Mouse (Mus musculus): ENCODE measurements around the gene Adamts8. TPM values are rescaled to one million over a fixed set of nuclear protein-coding genes. Genes with fewer than 3 reads are reported as not detected.

Adamts8 gene
- 10.5 and 10.7 TPM in 2 replicates for polyA plus RNA-seq (2015; fragmentation: Nextera tagmentation; extraction: Ambion mirVana)

- H3K4me2 ChIP-seq (replicated peaks; ENCODE audit: low read depth, low read length) = peak within 1 kb of the TSS; percentile 88
- no peak for DNase-seq (ENCODE audit: low spot score)
- no peaks in the 10 kb centered on the region for H3K36me3 ChIP-seq (ENCODE audit: insufficient read depth, low read length)
- H3K9ac ChIP-seq (replicated peaks; ENCODE audit: low read depth) = no peak within 1 kb of the TSS; the same call in 1 of the 2 replicates
- peak; percentile 71 for ATAC-seq
- peak; percentile 61 for TF ChIP-seq CTCF (IDR thresholded peaks at IDR 0.05)
- TF ChIP-seq EP300 (IDR thresholded peaks at IDR 0.05) = no peak
- H3K4me3 ChIP-seq (ENCODE audit: low read depth, low read length) = peak within 1 kb of the TSS; percentile 47
- H3K4me1 ChIP-seq (ENCODE audit: insufficient read depth, low read depth, low read length) = peaks cover 7% of the 10 kb centered on the region; the same call in 1 of the 2 replicates
- peaks cover 48% of the 10 kb centered on the region for H3K27me3 ChIP-seq (replicated peaks; ENCODE audit: insufficient read depth, low read length)
- no peak within 1 kb of the TSS for H3K27ac ChIP-seq (ENCODE audit: low read length)
- 1% methylated on average over 89 of the region's 96 CpGs for WGBS
- H3K9me3 ChIP-seq (ENCODE audit: low read length) = no peaks in the 10 kb centered on the region
Measured at GRCm38 (mm10) chr9:30942512-30943313, at the start of gene Adamts8. Adamts8 (plus strand) TSS chr9:30942562.

- Histone ChIP-seq H3K27me3 (replicated peaks; ENCODE audit: insufficient read depth, low read length) (no peaks in the 10 kb centered on the region), H3K9me3 (ENCODE audit: low read length) (no peaks in the 10 kb centered on the region), H3K4me2 (replicated peaks; ENCODE audit: low read depth, low read length) (no peak overlapping the region), H3K4me1 (ENCODE audit: insufficient read depth, low read depth, low read length) (no peaks in the 10 kb centered on the region), H3K4me3 (ENCODE audit: low read depth, low read length) (no peak overlapping the region), H3K27ac (ENCODE audit: low read length) (no peak overlapping the region), H3K9ac (replicated peaks; ENCODE audit: low read depth) (no peak overlapping the region), H3K36me3 (ENCODE audit: insufficient read depth, low read length) (no peaks in the 10 kb centered on the region)
- DNase-seq (ENCODE audit: low spot score) = no peak
- ATAC-seq = no peak
- 76% methylated on average over 3 of the region's 3 CpGs for WGBS
- TF ChIP-seq EP300 (IDR thresholded peaks at IDR 0.05) (no peak), CTCF (IDR thresholded peaks at IDR 0.05) (no peak)
Measured at GRCm38 (mm10) chr9:30895618-30896017, 46.7 kb upstream of the Adamts8 start.

- Histone ChIP-seq H3K9ac (replicated peaks; ENCODE audit: low read depth) (no peak overlapping the region), H3K4me1 (ENCODE audit: insufficient read depth, low read depth, low read length) (no peaks in the 10 kb centered on the region), H3K9me3 (ENCODE audit: low read length) (no peaks in the 10 kb centered on the region), H3K4me2 (replicated peaks; ENCODE audit: low read depth, low read length) (no peak overlapping the region), H3K27me3 (replicated peaks; ENCODE audit: insufficient read depth, low read length) (no peaks in the 10 kb centered on the region), H3K27ac (ENCODE audit: low read length) (no peak overlapping the region), H3K36me3 (ENCODE audit: insufficient read depth, low read length) (no peaks in the 10 kb centered on the region), H3K4me3 (ENCODE audit: low read depth, low read length) (no peak overlapping the region)
- no peak for TF ChIP-seq CTCF (IDR thresholded peaks at IDR 0.05)
- no peak for TF ChIP-seq EP300 (IDR thresholded peaks at IDR 0.05)
- 44% methylated on average over 5 of the region's 5 CpGs for WGBS
- peak; percentile 67 for DNase-seq (ENCODE audit: low spot score)
- peak; percentile 78 for ATAC-seq
Measured at GRCm38 (mm10) chr9:30896752-30897151, 45.6 kb upstream of the Adamts8 start.

GRCm38 (mm10) chr9:30897169-30897568 is 45.2 kb upstream of the Adamts8 start:
- H3K4me3 ChIP-seq (ENCODE audit: low read depth, low read length) = no peak overlapping the region
- H3K27ac ChIP-seq (ENCODE audit: low read length) = 0 out of 2 replicates have a peak overlapping the region, but pooled peaks have one; percentile 32
- H3K9ac ChIP-seq (replicated peaks; ENCODE audit: low read depth) = no peak overlapping the region
- ATAC-seq (peak; percentile 22), DNase-seq (ENCODE audit: low spot score) (peak; percentile 21)
- no peak overlapping the region for H3K4me2 ChIP-seq (replicated peaks; ENCODE audit: low read depth, low read length)
- no peaks in the 10 kb centered on the region for H3K4me1 ChIP-seq (ENCODE audit: insufficient read depth, low read depth, low read length)
- H3K9me3 ChIP-seq (ENCODE audit: low read length) = no peaks in the 10 kb centered on the region
- H3K27me3 ChIP-seq (replicated peaks; ENCODE audit: insufficient read depth, low read length) = no peaks in the 10 kb centered on the region
- 52% methylated on average over 2 of the region's 2 CpGs for WGBS
- no peaks in the 10 kb centered on the region for H3K36me3 ChIP-seq (ENCODE audit: insufficient read depth, low read length)
- no peak for TF ChIP-seq CTCF (IDR thresholded peaks at IDR 0.05)
- TF ChIP-seq EP300 (IDR thresholded peaks at IDR 0.05) = no peak

GRCm38 (mm10) chr9:30902152-30902551 is 40.2 kb upstream of the Adamts8 start:
- Histone ChIP-seq H3K4me2 (replicated peaks; ENCODE audit: low read depth, low read length) (no peak overlapping the region), H3K4me3 (ENCODE audit: low read depth, low read length) (no peak overlapping the region), H3K9me3 (ENCODE audit: low read length) (no peaks in the 10 kb centered on the region), H3K27me3 (replicated peaks; ENCODE audit: insufficient read depth, low read length) (no peaks in the 10 kb centered on the region), H3K36me3 (ENCODE audit: insufficient read depth, low read length) (peaks cover 6% of the 10 kb centered on the region; the same call in 1 of the 2 replicates), H3K27ac (ENCODE audit: low read length) (no peak overlapping the region), H3K9ac (replicated peaks; ENCODE audit: low read depth) (no peak overlapping the region), H3K4me1 (ENCODE audit: insufficient read depth, low read depth, low read length) (no peaks in the 10 kb centered on the region)
- WGBS = 88% methylated on average over 19 of the region's 19 CpGs
- no peak for TF ChIP-seq EP300 (IDR thresholded peaks at IDR 0.05)
- TF ChIP-seq CTCF (IDR thresholded peaks at IDR 0.05) = no peak
- DNase-seq (ENCODE audit: low spot score) (no peak), ATAC-seq (no peak)

- Histone ChIP-seq H3K9me3 (ENCODE audit: low read length) (no peaks in the 10 kb centered on the region), H3K36me3 (ENCODE audit: insufficient read depth, low read length) (peaks cover 6% of the 10 kb centered on the region; the same call in 1 of the 2 replicates), H3K27me3 (replicated peaks; ENCODE audit: insufficient read depth, low read length) (no peaks in the 10 kb centered on the region), H3K4me3 (ENCODE audit: low read depth, low read length) (no peak overlapping the region), H3K27ac (ENCODE audit: low read length) (no peak overlapping the region), H3K4me1 (ENCODE audit: insufficient read depth, low read depth, low read length) (no peaks in the 10 kb centered on the region), H3K9ac (replicated peaks; ENCODE audit: low read depth) (no peak overlapping the region), H3K4me2 (replicated peaks; ENCODE audit: low read depth, low read length) (no peak overlapping the region)
- 94% methylated on average over 7 of the region's 7 CpGs for WGBS
- ATAC-seq (no peak), DNase-seq (ENCODE audit: low spot score) (no peak)
- TF ChIP-seq CTCF (IDR thresholded peaks at IDR 0.05) (no peak), EP300 (IDR thresholded peaks at IDR 0.05) (no peak)
Measured at GRCm38 (mm10) chr9:30902641-30903040, 39.7 kb upstream of the Adamts8 start.
